Mouse (Mus musculus): ENCODE results near the gene Tspan12. TPM values are rescaled to one million over a fixed set of nuclear protein-coding genes. Genes with fewer than 3 reads are reported as not detected.
"Not testable (repeated sequence)": the region's sequence is repeated elsewhere in the genome, so short reads cannot be mapped to it uniquely, and the experiment has no call there.

Gene Tspan12
- polyA plus RNA-seq, 1 experiment: 8.2 TPM

GRCm38 (mm10) chr6:21790550-21791086, 61.7 kb downstream of the Tspan12 start:
- no peaks in the 10 kb centered on the region for H3K79me2 ChIP-seq (ENCODE audit: control insufficient read depth, insufficient read depth)
- H3K27me3 ChIP-seq (ENCODE audit: control insufficient read depth, insufficient read depth, insufficient read length): no peaks in the 10 kb centered on the region
- H3K36me3 ChIP-seq (ENCODE audit: control insufficient read depth, insufficient read depth): no peaks in the 10 kb centered on the region
- no peak overlapping the region for H3K4me3 ChIP-seq (ENCODE audit: insufficient read depth, poor library complexity, severe bottlenecking)
- TF ChIP-seq CTCF (IDR thresholded peaks at IDR 0.05; ENCODE audit: control insufficient read depth, insufficient read depth, insufficient read length) (no peak), MYOD1 (IDR thresholded peaks at IDR 0.05; ENCODE audit: control insufficient read depth, insufficient read length, low read depth) (no peak), CEBPB (IDR thresholded peaks at IDR 0.05; ENCODE audit: low read depth) (no peak), MAX (IDR thresholded peaks at IDR 0.05) (no peak), MYOG (IDR thresholded peaks at IDR 0.05; ENCODE audit: control insufficient read depth, extremely low read depth, insufficient read length) (no peak), FOSL1 (IDR thresholded peaks at IDR 0.05; ENCODE audit: insufficient read depth, low read length, poor library complexity, severe bottlenecking) (no peak)
- H3K79me3 ChIP-seq (ENCODE audit: low read depth): no peaks in the 10 kb centered on the region
- H3ac ChIP-seq (ENCODE audit: control insufficient read depth, insufficient read length, low read depth): no peak overlapping the region

- Histone ChIP-seq H3K79me2 (ENCODE audit: control insufficient read depth, insufficient read depth) (no peaks in the 10 kb centered on the region), H3K4me3 (ENCODE audit: insufficient read depth, poor library complexity, severe bottlenecking) (no peak overlapping the region), H3ac (ENCODE audit: control insufficient read depth, insufficient read length, low read depth) (no peak overlapping the region), H3K79me3 (ENCODE audit: low read depth) (no peaks in the 10 kb centered on the region), H3K36me3 (ENCODE audit: control insufficient read depth, insufficient read depth) (no peaks in the 10 kb centered on the region), H3K27me3 (ENCODE audit: control insufficient read depth, insufficient read depth, insufficient read length) (no peaks in the 10 kb centered on the region)
- TF ChIP-seq USF1 (IDR thresholded peaks at IDR 0.05; ENCODE audit: low read depth) (peak; percentile 9), CTCF (IDR thresholded peaks at IDR 0.05; ENCODE audit: control insufficient read depth, insufficient read depth, insufficient read length) (no peak)
Measured at GRCm38 (mm10) chr6:21790036-21790435, 62.3 kb downstream of the Tspan12 start.

GRCm38 (mm10) chr6:21789582-21789981, 62.7 kb downstream of the Tspan12 start:
- H3K36me3 ChIP-seq (ENCODE audit: control insufficient read depth, insufficient read depth): not testable (repeated sequence)

GRCm38 (mm10) chr6:21787757-21788156, 64.6 kb downstream of the Tspan12 start:
- H3K27me3 ChIP-seq (ENCODE audit: control insufficient read depth, insufficient read depth, insufficient read length): no peaks in the 10 kb centered on the region
- TF ChIP-seq MYOG (IDR thresholded peaks at IDR 0.05; ENCODE audit: control insufficient read depth, extremely low read depth, insufficient read length): no peak
- no peak for TF ChIP-seq MYOD1 (IDR thresholded peaks at IDR 0.05; ENCODE audit: control insufficient read depth, insufficient read length, low read depth)
- no peak for TF ChIP-seq CEBPB (IDR thresholded peaks at IDR 0.05; ENCODE audit: low read depth)
- no peak for TF ChIP-seq MAX (IDR thresholded peaks at IDR 0.05)
- TF ChIP-seq USF1 (IDR thresholded peaks at IDR 0.05; ENCODE audit: low read depth): no peak
- TF ChIP-seq FOSL1 (IDR thresholded peaks at IDR 0.05; ENCODE audit: insufficient read depth, low read length, poor library complexity, severe bottlenecking): no peak
- TF ChIP-seq CTCF (IDR thresholded peaks at IDR 0.05; ENCODE audit: control insufficient read depth, insufficient read depth, insufficient read length): no peak
- no peaks in the 10 kb centered on the region for H3K79me2 ChIP-seq (ENCODE audit: control insufficient read depth, insufficient read depth)
- no peaks in the 10 kb centered on the region for H3K79me3 ChIP-seq (ENCODE audit: low read depth)
- no peaks in the 10 kb centered on the region for H3K36me3 ChIP-seq (ENCODE audit: control insufficient read depth, insufficient read depth)
- H3K4me3 ChIP-seq (ENCODE audit: insufficient read depth, poor library complexity, severe bottlenecking): no peak overlapping the region
- no peak overlapping the region for H3ac ChIP-seq (ENCODE audit: control insufficient read depth, insufficient read length, low read depth)

More at GRCm38 (mm10) chr6:21789582-21789981, 62.7 kb downstream of the Tspan12 start:
- not testable (repeated sequence) for H3ac ChIP-seq (ENCODE audit: control insufficient read depth, insufficient read length, low read depth); H3K79me2 ChIP-seq (ENCODE audit: control insufficient read depth, insufficient read depth); H3K4me3 ChIP-seq (ENCODE audit: insufficient read depth, poor library complexity, severe bottlenecking); H3K27me3 ChIP-seq (ENCODE audit: control insufficient read depth, insufficient read depth, insufficient read length); H3K79me3 ChIP-seq (ENCODE audit: low read depth)

GRCm38 (mm10) chr6:21787274-21787673, 65.0 kb downstream of the Tspan12 start:
- H3K79me2 ChIP-seq (ENCODE audit: control insufficient read depth, insufficient read depth): no peaks in the 10 kb centered on the region
- no peak overlapping the region for H3K4me3 ChIP-seq (ENCODE audit: insufficient read depth, poor library complexity, severe bottlenecking)
- TF ChIP-seq MYOG (IDR thresholded peaks at IDR 0.05; ENCODE audit: control insufficient read depth, extremely low read depth, insufficient read length) (no peak), FOSL1 (IDR thresholded peaks at IDR 0.05; ENCODE audit: insufficient read depth, low read length, poor library complexity, severe bottlenecking) (no peak), CTCF (IDR thresholded peaks at IDR 0.05; ENCODE audit: control insufficient read depth, insufficient read depth, insufficient read length) (no peak), CEBPB (IDR thresholded peaks at IDR 0.05; ENCODE audit: low read depth) (no peak), MAX (IDR thresholded peaks at IDR 0.05) (no peak), MYOD1 (IDR thresholded peaks at IDR 0.05; ENCODE audit: control insufficient read depth, insufficient read length, low read depth) (no peak), USF1 (IDR thresholded peaks at IDR 0.05; ENCODE audit: low read depth) (no peak)
- H3K79me3 ChIP-seq (ENCODE audit: low read depth): no peaks in the 10 kb centered on the region
- no peak overlapping the region for H3ac ChIP-seq (ENCODE audit: control insufficient read depth, insufficient read length, low read depth)
- no peaks in the 10 kb centered on the region for H3K36me3 ChIP-seq (ENCODE audit: control insufficient read depth, insufficient read depth)
- no peaks in the 10 kb centered on the region for H3K27me3 ChIP-seq (ENCODE audit: control insufficient read depth, insufficient read depth, insufficient read length)

GRCm38 (mm10) chr6:21774213-21774916, 78.0 kb downstream of the Tspan12 start:
- Histone ChIP-seq H3K79me3 (ENCODE audit: low read depth) (no peaks in the 10 kb centered on the region), H3K36me3 (ENCODE audit: control insufficient read depth, insufficient read depth) (no peaks in the 10 kb centered on the region), H3K27me3 (ENCODE audit: control insufficient read depth, insufficient read depth, insufficient read length) (no peaks in the 10 kb centered on the region), H3K79me2 (ENCODE audit: control insufficient read depth, insufficient read depth) (no peaks in the 10 kb centered on the region), H3ac (ENCODE audit: control insufficient read depth, insufficient read length, low read depth) (no peak overlapping the region), H3K4me3 (ENCODE audit: insufficient read depth, poor library complexity, severe bottlenecking) (no peak overlapping the region)
- TF ChIP-seq FOSL1 (IDR thresholded peaks at IDR 0.05; ENCODE audit: insufficient read depth, low read length, poor library complexity, severe bottlenecking): no peak
- TF ChIP-seq MYOD1 (IDR thresholded peaks at IDR 0.05; ENCODE audit: control insufficient read depth, insufficient read length, low read depth): no peak
- TF ChIP-seq USF1 (IDR thresholded peaks at IDR 0.05; ENCODE audit: low read depth): no peak
- no peak for TF ChIP-seq CTCF (IDR thresholded peaks at IDR 0.05; ENCODE audit: control insufficient read depth, insufficient read depth, insufficient read length)
- no peak for TF ChIP-seq CEBPB (IDR thresholded peaks at IDR 0.05; ENCODE audit: low read depth)
- TF ChIP-seq MYOG (IDR thresholded peaks at IDR 0.05; ENCODE audit: control insufficient read depth, extremely low read depth, insufficient read length): no peak
- no peak for TF ChIP-seq MAX (IDR thresholded peaks at IDR 0.05)

Data from C2C12 (cell line).